Mouse (Mus musculus) kidney, adult 2 months (tissue): Measurements from ENCODE around the gene Kcnc3. TPM values are rescaled to one million over a fixed set of nuclear protein-coding genes. Genes with fewer than 3 reads are reported as not detected.

Experiments used
- DNase-seq: peaks from one replicate; pipeline ENCODE4 v3.0.0; 2021
- H3K27ac ChIP-seq: fragments of 200-500 bp; 2 replicates; pipeline ENCODE4 v1.5.1; 2012; ENCODE audit warnings: low read depth, low read length, control low read depth, inconsistent platforms; ENCODE audit not compliant: insufficient read depth
- H3K27me3 ChIP-seq: fragments of 200-500 bp; replicated peaks from 2 replicates; pipeline ENCODE4 v1.6.1; 2012; ENCODE audit warnings: mild to moderate bottlenecking, moderate library complexity, low read length, inconsistent platforms; ENCODE audit not compliant: control insufficient read depth, insufficient read depth
- H3K36me3 ChIP-seq: fragments of 200-500 bp; 2 replicates; pipeline ENCODE4 v1.6.1; 2012; ENCODE audit warnings: mild to moderate bottlenecking, moderate library complexity, low read length, inconsistent platforms; ENCODE audit not compliant: control insufficient read depth, insufficient read depth
- H3K4me1 ChIP-seq: fragments of 200-500 bp; 2 replicates; pipeline ENCODE4 v1.6.1; 2011; ENCODE audit warnings: low read length; ENCODE audit not compliant: control insufficient read depth, insufficient read depth
- H3K4me3 ChIP-seq: fragments of 200-500 bp; 2 replicates; pipeline ENCODE4 v1.5.1; 2011; ENCODE audit warnings: mild to moderate bottlenecking, low read depth, low read length, control low read depth; ENCODE audit not compliant: insufficient read depth
- CTCF ChIP-seq: fragments of 200-500 bp; conservative IDR thresholded peaks from 2 replicates; pipeline ENCODE4 v1.5.1; 2011; ENCODE audit warnings: low read depth, mild to moderate bottlenecking, control low read depth, low read length, moderate library complexity, mixed read lengths; ENCODE audit not compliant: insufficient read depth, insufficient read length
- POLR2A ChIP-seq: fragments of 200-500 bp; IDR thresholded peaks from one replicate; pipeline ENCODE4 v1.6.1; 2011; ENCODE audit warnings: low read depth, low read length, control low read depth
- WGBS: fragments of 180-500 bp; shearing (Covaris S2); methylation state at CpG from one replicate; pipeline ENCODE4 v1.1.7; 2018; 5-methylcytosine and 5-hydroxymethylcytosine counted together
- polyA plus RNA-seq: library from polyadenylated mRNA; depleted of rRNA; stranded (reverse); fragments of >200 nt; gene quantifications from 2 replicates; pipeline ENCODE4 v1.2.3, GENCODE M21; 2012

The Kcnc3 gene
- polyA plus RNA-seq, 1 experiment = 19.1 TPM

- DNase-seq = no peak
- no peaks in the 10 kb centered on the region for H3K4me1 ChIP-seq
- no peak for TF ChIP-seq POLR2A
- TF ChIP-seq CTCF = no peak
- H3K4me3 ChIP-seq = no peak overlapping the region
- WGBS = 5% methylated on average over 20 of the region's 20 CpGs
- H3K27me3 ChIP-seq = no peaks in the 10 kb centered on the region
- H3K27ac ChIP-seq = no peak overlapping the region
- no peaks in the 10 kb centered on the region for H3K36me3 ChIP-seq
Observed at GRCm38 (mm10) chr7:44603186-44603855, 12.9 kb downstream of the Kcnc3 start.

- WGBS = 2% methylated on average over 25 of the region's 25 CpGs
- no peak overlapping the region for H3K27ac ChIP-seq
- H3K36me3 ChIP-seq = no peaks in the 10 kb centered on the region
- TF ChIP-seq CTCF (0 out of 2 replicates have a peak, but pooled peaks have one; percentile 13), POLR2A (no peak)
- no peak overlapping the region for H3K4me3 ChIP-seq
- no peaks in the 10 kb centered on the region for H3K4me1 ChIP-seq
- peak; percentile 30 for DNase-seq
- H3K27me3 ChIP-seq = no peaks in the 10 kb centered on the region
Observed at GRCm38 (mm10) chr7:44604139-44604606, 13.7 kb downstream of the Kcnc3 start.

- no peaks in the 10 kb centered on the region for H3K4me1 ChIP-seq
- no peaks in the 10 kb centered on the region for H3K36me3 ChIP-seq
- no peaks in the 10 kb centered on the region for H3K27me3 ChIP-seq
- TF ChIP-seq POLR2A (no peak), CTCF (no peak)
- DNase-seq = no peak
- no peak overlapping the region for H3K4me3 ChIP-seq
- H3K27ac ChIP-seq = no peak overlapping the region
- 7% methylated on average over 8 of the region's 8 CpGs for WGBS
Observed at GRCm38 (mm10) chr7:44604619-44605018, 14.2 kb downstream of the Kcnc3 start.

GRCm38 (mm10) chr7:44605436-44605835 is 15.0 kb downstream of the Kcnc3 start:
- Histone ChIP-seq H3K4me1 (no peaks in the 10 kb centered on the region), H3K36me3 (no peaks in the 10 kb centered on the region), H3K4me3 (no peak overlapping the region), H3K27ac (no peak overlapping the region), H3K27me3 (no peaks in the 10 kb centered on the region)
- TF ChIP-seq CTCF (no peak), POLR2A (no peak)
- WGBS = 39% methylated on average over 7 of the region's 7 CpGs
- DNase-seq = no peak

GRCm38 (mm10) chr7:44606171-44606901 is 15.9 kb downstream of the Kcnc3 start:
- Histone ChIP-seq H3K4me3 (no peak overlapping the region), H3K36me3 (no peaks in the 10 kb centered on the region), H3K27me3 (no peaks in the 10 kb centered on the region), H3K4me1 (no peaks in the 10 kb centered on the region), H3K27ac (no peak overlapping the region)
- DNase-seq = peak; percentile 58
- WGBS = 7% methylated on average over 29 of the region's 29 CpGs
- TF ChIP-seq POLR2A = no peak
- TF ChIP-seq CTCF = no peak

GRCm38 (mm10) chr7:44612192-44612591 is 21.7 kb downstream of the Kcnc3 start:
- H3K4me3 ChIP-seq = no peak overlapping the region
- TF ChIP-seq POLR2A (no peak), CTCF (no peak)
- DNase-seq = no peak
- no peaks in the 10 kb centered on the region for H3K36me3 ChIP-seq
- no peak overlapping the region for H3K27ac ChIP-seq
- no peaks in the 10 kb centered on the region for H3K27me3 ChIP-seq
- no peaks in the 10 kb centered on the region for H3K4me1 ChIP-seq
- 75% methylated on average over 7 of the region's 7 CpGs for WGBS

- H3K27ac ChIP-seq = no peak overlapping the region
- DNase-seq = no peak
- TF ChIP-seq CTCF (no peak), POLR2A (no peak)
- no peaks in the 10 kb centered on the region for H3K36me3 ChIP-seq
- H3K27me3 ChIP-seq = no peaks in the 10 kb centered on the region
- no peaks in the 10 kb centered on the region for H3K4me1 ChIP-seq
- WGBS = 23% methylated on average over 20 of the region's 20 CpGs
- no peak overlapping the region for H3K4me3 ChIP-seq
Observed at GRCm38 (mm10) chr7:44614041-44614688, 23.7 kb downstream of the Kcnc3 start.
